Mouse (Mus musculus): ENCODE data around the gene 4930452B06Rik. TPM values are rescaled to one million over a fixed set of nuclear protein-coding genes. Genes with fewer than 3 reads are reported as not detected.

Gene 4930452B06Rik
- polyA plus RNA-seq, 1 experiment from 2014 or later = 17.3 TPM

DNA sequence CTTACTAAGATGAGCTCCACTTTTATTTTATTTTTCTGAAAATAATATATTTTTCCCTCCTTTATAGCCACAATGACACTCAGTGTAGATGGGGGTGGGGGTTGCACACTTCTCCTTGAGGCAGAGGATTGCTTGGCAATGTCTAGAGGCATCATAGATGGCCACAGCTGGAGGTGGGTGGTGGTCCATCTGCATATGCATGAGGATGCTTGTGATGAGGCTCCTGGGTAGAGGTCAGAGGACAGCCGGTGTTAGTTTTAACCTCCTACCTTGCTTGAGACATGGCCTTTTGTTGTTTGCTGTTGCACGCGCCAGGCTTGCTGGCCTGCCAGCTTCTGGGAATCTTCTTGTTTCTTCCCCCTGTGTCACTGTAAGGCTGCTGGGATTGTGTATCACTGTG lies 262.7 kb downstream of the 4930452B06Rik start:
- Histone ChIP-seq H3K27me3 (replicated peaks) (no peaks in the 10 kb centered on the region), H3K4me2 (no peak overlapping the region), H3K9ac (no peak overlapping the region), H3K27ac (replicated peaks) (no peak overlapping the region), H3K36me3 (no peaks in the 10 kb centered on the region), H3K4me3 (no peak overlapping the region), H3K4me1 (no peaks in the 10 kb centered on the region), H3K9me3 (no peaks in the 10 kb centered on the region)
- no peak for ATAC-seq (ENCODE audit: extremely low read depth, insufficient number of reproducible peaks, low FRiP score, low TSS enrichment)
- WGBS = 81% methylated on average over 3 of the region's 3 CpGs

DNA sequence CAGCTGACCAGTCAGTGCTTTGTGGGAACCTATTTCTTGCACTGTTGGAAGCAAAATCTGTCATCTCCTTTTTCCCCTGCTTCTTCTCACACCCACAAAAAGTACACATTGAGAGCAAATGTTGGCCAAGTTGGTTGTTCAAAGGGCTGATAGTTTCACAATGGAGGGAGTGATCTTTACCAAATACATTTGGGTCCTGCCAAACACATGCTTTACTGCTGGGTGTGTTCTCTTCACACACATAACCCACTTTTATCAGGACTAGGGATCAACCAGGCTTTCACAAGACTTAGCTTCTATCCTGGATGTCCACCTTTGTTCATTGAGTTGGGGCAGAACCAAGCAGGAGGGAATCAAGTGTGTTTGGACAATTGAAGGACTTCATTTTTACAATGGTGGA lies 267.5 kb downstream of the 4930452B06Rik start:
- no peak overlapping the region for H3K27ac ChIP-seq (replicated peaks)
- H3K9ac ChIP-seq = no peak overlapping the region
- H3K4me1 ChIP-seq = no peaks in the 10 kb centered on the region
- H3K36me3 ChIP-seq = no peaks in the 10 kb centered on the region
- H3K27me3 ChIP-seq (replicated peaks) = no peaks in the 10 kb centered on the region
- no peaks in the 10 kb centered on the region for H3K9me3 ChIP-seq
- ATAC-seq (ENCODE audit: extremely low read depth, insufficient number of reproducible peaks, low FRiP score, low TSS enrichment) = no peak
- H3K4me2 ChIP-seq = no peak overlapping the region
- no peak overlapping the region for H3K4me3 ChIP-seq

DNA sequence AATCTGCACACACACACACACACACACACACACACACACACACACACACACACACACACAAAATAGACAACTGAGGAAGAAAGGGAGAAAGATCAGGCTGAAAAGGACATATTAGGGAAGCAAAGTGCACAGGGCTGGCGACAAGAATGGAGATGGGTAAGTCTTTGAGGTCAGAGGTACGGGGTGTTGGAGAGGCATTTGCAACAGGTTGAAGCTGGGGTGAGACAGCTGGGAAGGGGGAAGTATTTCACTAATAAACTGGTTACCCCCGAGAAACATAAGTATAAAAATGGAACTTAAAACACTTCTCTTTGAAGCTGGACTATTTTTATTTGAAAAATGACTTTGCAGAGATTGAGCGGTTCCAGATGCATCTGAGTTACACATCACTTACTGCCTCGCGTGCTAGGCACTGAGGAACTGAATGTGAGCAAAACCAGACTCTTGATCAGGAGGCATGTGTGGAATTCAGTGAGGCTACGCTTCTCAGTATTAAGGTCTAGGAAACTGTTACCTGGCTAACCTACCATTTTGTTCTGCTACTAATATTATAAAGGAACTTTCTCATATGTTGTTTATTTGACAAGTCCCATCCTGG lies 270.3 kb downstream of the 4930452B06Rik start:
- H3K4me1 ChIP-seq = no peaks in the 10 kb centered on the region; the same call in 1 of the 2 replicates
- whole genome bisulfite sequencing = 39% methylated on average over 7 of the region's 7 CpGs
- ATAC-seq (ENCODE audit: extremely low read depth, insufficient number of reproducible peaks, low FRiP score, low TSS enrichment) = no peak
- no peaks in the 10 kb centered on the region for H3K9me3 ChIP-seq
- H3K4me2 ChIP-seq = no peak overlapping the region
- no peaks in the 10 kb centered on the region for H3K36me3 ChIP-seq
- H3K4me3 ChIP-seq = no peak overlapping the region
- no peak overlapping the region for H3K27ac ChIP-seq (replicated peaks)
- H3K27me3 ChIP-seq (replicated peaks) = no peaks in the 10 kb centered on the region
- no peak overlapping the region for H3K9ac ChIP-seq

DNA sequence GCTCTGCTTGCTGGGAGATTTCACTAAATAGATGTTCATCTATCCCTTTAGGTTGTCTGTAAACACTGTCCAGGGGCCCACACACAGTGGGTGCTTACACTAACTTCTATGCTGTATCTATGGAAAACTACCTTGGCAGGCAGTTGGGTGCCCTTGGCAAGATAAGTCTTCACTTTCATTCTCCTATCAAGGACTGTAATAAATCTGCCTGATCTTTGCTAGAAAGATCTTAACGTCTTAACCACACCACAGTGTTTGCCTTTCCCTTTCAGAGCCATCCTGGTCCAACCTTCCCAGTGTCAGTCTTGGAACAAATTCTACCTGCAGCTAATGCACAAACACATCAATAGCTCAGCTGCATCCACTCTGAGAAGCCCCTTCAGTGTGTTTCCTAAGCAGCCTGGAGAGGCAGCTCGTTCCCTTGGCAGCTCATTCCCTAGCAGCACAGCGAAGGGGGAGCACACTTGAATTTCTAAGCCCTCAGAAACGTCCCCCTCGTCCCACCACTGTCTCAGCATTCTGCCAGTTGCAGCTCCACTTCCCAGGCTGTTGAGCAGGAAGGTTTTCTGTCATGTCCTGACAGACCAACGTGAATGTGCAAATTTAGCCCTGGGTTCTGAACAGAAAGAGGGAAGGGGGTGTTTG lies 273.7 kb downstream of the 4930452B06Rik start:
- Histone ChIP-seq H3K27ac (replicated peaks) (no peak overlapping the region), H3K4me3 (no peak overlapping the region), H3K4me2 (no peak overlapping the region), H3K36me3 (no peaks in the 10 kb centered on the region), H3K27me3 (replicated peaks) (no peaks in the 10 kb centered on the region), H3K4me1 (no peaks in the 10 kb centered on the region; the same call in 1 of the 2 replicates), H3K9ac (no peak overlapping the region), H3K9me3 (no peaks in the 10 kb centered on the region)
- 52% methylated on average over 6 of the region's 6 CpGs for WGBS
- ATAC-seq (ENCODE audit: extremely low read depth, insufficient number of reproducible peaks, low FRiP score, low TSS enrichment) = no peak
